Mouse (Mus musculus): Measurements from ENCODE around the gene Reep3. TPM values are rescaled to one million over a fixed set of nuclear protein-coding genes. Genes with fewer than 3 reads are reported as not detected.

The Reep3 gene
- total RNA-seq, 2 experiments from 2014 or later: 9.7 to 10.8 TPM

GRCm38 (mm10) chr10:67055867-67056856 lies 40.6 kb downstream of the Reep3 start:
- intact Hi-C loops (cut with DNase I): loop anchor here (5.0 kb wide), 1 partner anchor 41 kb away; the partner anchor contains the start of genes Jmjd1c and Reep3
- Histone ChIP-seq H3K4me3 (peak overlapping the region; percentile 45), H3K27ac (peak overlapping the region; percentile 83)
- no peak for DNase-seq
- TF ChIP-seq CTCF (IDR thresholded peaks at IDR 0.05): no peak

DNA sequence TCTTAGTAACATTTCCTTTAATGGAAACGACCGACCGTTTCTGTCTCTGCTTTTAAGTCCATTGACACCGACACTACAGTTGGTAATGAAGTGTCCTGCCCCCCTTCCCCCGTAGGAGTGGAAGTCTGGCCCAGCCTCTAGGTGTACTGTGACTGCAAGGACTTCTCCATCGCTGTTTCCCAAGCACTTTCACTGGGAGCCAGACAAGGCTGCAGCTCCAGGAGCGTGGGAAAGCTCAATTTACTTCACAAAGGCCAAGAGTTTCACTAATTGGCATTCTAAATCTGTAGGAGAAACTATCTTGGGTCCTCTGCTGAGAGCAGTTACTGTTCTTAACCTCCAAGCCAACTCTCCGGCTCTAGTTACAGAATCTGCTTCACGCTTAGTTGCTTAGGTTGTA lies 43.3 kb downstream of the Reep3 start:
- TF ChIP-seq CTCF (IDR thresholded peaks at IDR 0.05): no peak
- intact Hi-C loops (cut with DNase I): loop anchor here (5.0 kb wide), 2 partner anchors 51 to 134 kb away; no protein-coding TSS in a partner anchor
- DNase-seq: peak; percentile 70
- peak overlapping the region; percentile 79 for H3K27ac ChIP-seq
- peak overlapping the region; percentile 47 for H3K4me3 ChIP-seq

- no peak for TF ChIP-seq CTCF (IDR thresholded peaks at IDR 0.05)
- intact Hi-C loops (cut with DNase I): loop anchor here (5.0 kb wide), 2 partner anchors 50 to 135 kb away; no protein-coding TSS in a partner anchor
- DNase-seq: no peak
- Histone ChIP-seq H3K4me3 (peak overlapping the region; percentile 4; the same call in 1 of the 2 replicates), H3K27ac (peak overlapping the region; percentile 79)
Observed at GRCm38 (mm10) chr10:67052429-67052828, 44.3 kb downstream of the Reep3 start.

DNA sequence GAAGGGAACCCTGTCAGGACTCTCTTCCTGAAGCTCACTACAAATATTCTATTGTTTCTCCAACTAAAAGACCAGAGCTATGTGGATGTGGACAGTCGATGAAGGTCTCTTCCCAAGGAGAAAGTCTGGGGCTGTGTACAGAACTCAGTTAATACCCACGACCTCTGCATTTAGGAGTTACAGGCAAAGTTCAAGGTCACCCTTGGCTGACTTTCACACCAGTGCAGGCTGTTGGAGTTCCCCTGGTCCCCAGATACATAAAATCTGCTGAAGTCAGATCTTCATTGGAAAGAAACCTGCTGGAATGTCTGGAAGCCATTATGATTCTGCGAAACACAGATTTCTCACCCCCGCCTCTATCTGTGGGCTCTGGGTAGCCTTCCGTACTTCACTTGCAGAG lies 45.3 kb downstream of the Reep3 start:
- intact Hi-C loops (cut with DNase I): loop anchor here (5.0 kb wide), 2 partner anchors 49 to 136 kb away; no protein-coding TSS in a partner anchor
- no peak overlapping the region for H3K4me3 ChIP-seq
- DNase-seq: no peak
- H3K27ac ChIP-seq: peak overlapping the region; percentile 53
- TF ChIP-seq CTCF (IDR thresholded peaks at IDR 0.05): no peak

DNA sequence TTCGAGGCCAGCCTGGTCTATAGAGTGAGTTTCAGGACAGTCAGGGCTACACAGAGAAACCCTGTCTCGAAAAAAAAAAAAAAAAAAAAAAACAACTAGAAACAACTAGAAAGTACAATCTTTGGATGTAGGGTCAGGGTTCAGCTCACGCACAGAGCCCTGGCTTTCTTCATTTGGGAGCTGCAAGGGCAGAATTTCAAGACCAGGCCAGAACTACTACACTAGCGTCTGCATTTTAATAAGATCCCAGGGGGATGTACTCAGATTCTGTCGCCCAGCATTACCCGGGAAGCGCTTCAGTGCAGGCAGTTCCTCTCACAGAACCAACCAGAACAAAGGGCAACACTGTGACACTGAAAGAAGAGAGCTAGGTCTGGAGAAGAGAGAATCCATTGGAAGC lies 46.0 kb downstream of the Reep3 start:
- no peak for DNase-seq
- TF ChIP-seq CTCF (IDR thresholded peaks at IDR 0.05): no peak
- no peak overlapping the region for H3K4me3 ChIP-seq
- intact Hi-C loops (cut with DNase I): loop anchor here (5.0 kb wide), 2 partner anchors 48 to 137 kb away; no protein-coding TSS in a partner anchor
- H3K27ac ChIP-seq: peak overlapping the region; percentile 53; the same call in 1 of the 2 replicates

DNA sequence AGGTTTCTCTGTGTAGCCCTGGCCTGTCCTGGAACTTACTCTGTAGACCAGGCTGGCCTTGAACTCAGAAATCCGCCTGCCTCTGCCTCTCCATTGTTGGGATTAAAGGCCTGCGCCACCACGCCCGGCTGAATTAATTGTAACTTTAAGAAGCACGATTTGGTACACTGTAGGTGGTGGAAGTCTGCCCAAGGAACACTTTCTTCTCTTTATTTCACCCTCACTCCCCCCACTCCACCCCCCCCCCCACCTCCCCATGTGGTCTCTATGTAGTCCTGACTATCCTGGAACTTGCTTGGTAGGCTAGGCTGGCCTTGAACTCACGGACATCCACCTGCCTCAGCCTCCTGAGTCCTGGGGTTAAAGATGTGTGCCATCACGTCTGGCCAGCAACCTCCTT lies 47.1 kb downstream of the Reep3 start:
- Histone ChIP-seq H3K4me3 (no peak overlapping the region), H3K27ac (no peak overlapping the region)
- DNase-seq: no peak
- TF ChIP-seq CTCF (IDR thresholded peaks at IDR 0.05): no peak
- intact Hi-C loops (cut with DNase I): loop anchor here (5.0 kb wide), 2 partner anchors 47 to 138 kb away; no protein-coding TSS in a partner anchor

- Histone ChIP-seq H3K27ac (no peak overlapping the region), H3K4me3 (no peak overlapping the region)
- TF ChIP-seq CTCF (IDR thresholded peaks at IDR 0.05): no peak
- intact Hi-C loops (cut with DNase I): no loop called here
- no peak for DNase-seq
Observed at GRCm38 (mm10) chr10:67048871-67049615, 47.7 kb downstream of the Reep3 start.

- no peak overlapping the region for H3K4me3 ChIP-seq
- intact Hi-C loops (cut with DNase I): no loop called here
- no peak for DNase-seq
- peak overlapping the region; percentile 66 for H3K27ac ChIP-seq
- no peak for TF ChIP-seq CTCF (IDR thresholded peaks at IDR 0.05)
Observed at GRCm38 (mm10) chr10:67047712-67048645, 48.8 kb downstream of the Reep3 start.

DNA sequence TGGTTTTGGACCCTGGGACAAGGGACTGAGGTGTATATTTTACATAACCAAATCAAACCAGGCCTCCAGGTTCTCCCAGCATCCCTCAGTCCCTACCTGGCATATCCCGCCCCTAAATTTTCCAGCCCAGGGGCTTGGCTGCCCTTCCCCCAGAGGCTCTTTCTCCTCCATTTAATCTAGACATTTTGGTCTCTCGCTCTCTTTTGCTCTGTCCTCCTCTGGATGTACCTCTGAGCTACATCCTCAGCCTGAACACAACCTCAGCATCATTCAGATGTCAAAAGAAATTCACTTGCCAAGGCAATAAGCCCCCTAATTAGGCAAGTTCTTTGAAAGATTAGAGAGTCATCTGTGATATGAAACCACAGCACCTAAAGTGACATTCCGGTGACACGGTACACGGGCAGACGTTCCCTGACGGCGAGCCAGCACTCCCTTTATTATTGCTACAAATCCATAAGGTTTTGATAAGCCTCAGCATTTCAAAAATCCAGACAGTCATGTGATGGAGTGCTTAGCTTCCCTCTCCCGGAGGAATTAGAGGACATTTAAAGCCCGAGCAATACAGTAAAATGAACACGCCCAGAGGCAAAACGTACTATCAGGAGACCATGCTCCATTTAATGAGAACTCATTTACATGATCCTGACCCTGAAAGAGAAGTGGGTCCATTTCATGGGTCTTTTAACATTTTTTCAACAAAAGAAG lies 51.4 kb downstream of the Reep3 start:
- intact Hi-C loops (cut with DNase I): no loop called here
- no peak for TF ChIP-seq CTCF (IDR thresholded peaks at IDR 0.05)
- no peak for DNase-seq
- Histone ChIP-seq H3K27ac (no peak overlapping the region), H3K4me3 (no peak overlapping the region)

- DNase-seq: no peak
- H3K4me3 ChIP-seq: no peak overlapping the region
- H3K27ac ChIP-seq: no peak overlapping the region
- TF ChIP-seq CTCF (IDR thresholded peaks at IDR 0.05): no peak
- intact Hi-C loops (cut with DNase I): no loop called here
Observed at GRCm38 (mm10) chr10:67044346-67044745, 52.4 kb downstream of the Reep3 start.

- intact Hi-C loops (cut with DNase I): no loop called here
- Histone ChIP-seq H3K27ac (no peak overlapping the region), H3K4me3 (no peak overlapping the region)
- TF ChIP-seq CTCF (IDR thresholded peaks at IDR 0.05): no peak
- DNase-seq: no peak
Observed at GRCm38 (mm10) chr10:67043236-67043635, 53.5 kb downstream of the Reep3 start.

All from gastrocnemius, adult 2 months (tissue).